Mouse (Mus musculus) heart, embryonic 16.5 days (tissue): ENCODE data around the gene Pou2f2. TPM values are rescaled to one million over a fixed set of nuclear protein-coding genes. Genes with fewer than 3 reads are reported as not detected.
A peak's percentile ranks its signal among the peaks of the same experiment; 100 is the strongest.

ENCODE experiments used
- ATAC-seq: fragments of 200-750 bp; cut with Nextera tagmentation; replicated peaks from 2 replicates; pipeline ENCODE4 v1.8.0; 2017; ENCODE audit warnings: moderate number of reproducible peaks; ENCODE audit not compliant: insufficient read depth, low FRiP score; ENCODE audit errors: extremely low read depth
- H3K27ac ChIP-seq: fragments of 300-500 bp; sonication (generic); 2 replicates; pipeline ENCODE4 v1.5.1; 2014; ENCODE audit warnings: mild to moderate bottlenecking, low read length, control low read depth, moderate library complexity
- H3K27me3 ChIP-seq: fragments of 300-500 bp; sonication (generic); 2 replicates; pipeline ENCODE4 v1.6.1; 2014; ENCODE audit warnings: low read length, mixed read lengths; ENCODE audit not compliant: control insufficient read depth, insufficient read depth
- H3K36me3 ChIP-seq: fragments of 300-500 bp; sonication (generic); 2 replicates; pipeline ENCODE4 v1.6.1; 2014; ENCODE audit not compliant: control insufficient read depth, insufficient read depth
- H3K4me1 ChIP-seq: fragments of 300-500 bp; sonication (generic); 2 replicates; pipeline ENCODE4 v1.6.1; 2014; ENCODE audit warnings: low read length, mixed read lengths; ENCODE audit not compliant: control insufficient read depth, insufficient read depth
- H3K4me2 ChIP-seq: fragments of 300-500 bp; sonication (generic); 2 replicates; pipeline ENCODE4 v1.6.1; 2014; ENCODE audit warnings: low read depth, mild to moderate bottlenecking, control low read depth, low read length
- H3K4me3 ChIP-seq: fragments of 300-500 bp; sonication (generic); 2 replicates; pipeline ENCODE4 v1.5.1; 2014; ENCODE audit warnings: mild to moderate bottlenecking, control low read depth, low read length
- H3K9ac ChIP-seq: fragments of 300-500 bp; sonication (generic); 2 replicates; pipeline ENCODE4 v1.6.1; 2014; ENCODE audit warnings: low read length, control low read depth
- H3K9me3 ChIP-seq: fragments of 300-500 bp; sonication (generic); replicated peaks from 2 replicates; pipeline ENCODE4 v1.6.1; 2016; ENCODE audit warnings: low read length; ENCODE audit not compliant: control insufficient read depth
- WGBS: fragments of 180-500 bp; shearing (Covaris S2); extraction: QIAGEN DNeasy Blood & Tissue Kit; methylation state at CpG from one replicate; pipeline ENCODE4 v1.1.7; 2014; 5-methylcytosine and 5-hydroxymethylcytosine counted together
- polyA plus RNA-seq: library from polyadenylated mRNA; unstranded; fragments of >200 nt; fragmentation: Nextera tagmentation; extraction: Ambion mirVana; gene quantifications from 2 replicates; pipeline ENCODE4 v1.2.1, GENCODE M21; 2015

The Pou2f2 gene
- polyA plus RNA-seq, 1 experiment from 2014 or later: 0.58 TPM

DNA sequence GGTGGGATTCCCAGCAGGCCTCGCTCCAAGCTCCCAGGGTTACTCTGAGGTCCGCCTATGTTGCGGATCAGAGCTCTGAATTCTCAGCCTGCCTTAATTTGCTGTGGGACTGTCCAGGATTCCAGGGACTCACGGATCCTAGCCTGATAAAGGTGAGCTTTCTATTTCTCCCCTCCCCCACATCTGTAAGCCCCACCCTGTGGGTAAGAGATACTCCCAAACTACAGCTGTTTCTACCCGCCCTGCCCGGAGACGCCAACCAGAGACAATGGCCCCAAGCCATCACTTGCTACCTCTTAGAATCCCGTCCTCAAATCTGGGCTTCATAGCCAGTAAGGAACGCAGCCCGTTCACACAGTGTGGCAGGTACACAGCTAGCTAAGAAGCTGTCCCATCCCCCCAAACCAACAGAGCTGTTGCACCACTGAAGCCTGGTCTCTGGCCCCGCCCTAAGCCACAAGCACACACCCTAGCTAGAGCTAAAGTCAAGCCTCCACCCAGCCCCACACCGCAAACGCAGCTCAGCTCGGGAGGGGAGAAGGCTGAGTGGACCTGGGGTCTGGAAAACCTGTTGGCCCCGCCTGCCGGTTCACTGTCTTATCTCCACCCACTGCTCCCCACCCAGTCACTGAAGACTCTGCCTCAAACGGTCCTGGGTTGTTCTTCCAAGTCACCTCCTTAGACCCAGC lies 23.9 kb downstream of the Pou2f2 start:
- Histone ChIP-seq H3K4me2 (peak overlapping the region; percentile 19; the same call in 1 of the 2 replicates), H3K4me1 (no peaks in the 10 kb centered on the region), H3K9ac (no peak overlapping the region), H3K36me3 (no peaks in the 10 kb centered on the region), H3K4me3 (no peak overlapping the region), H3K27ac (no peak overlapping the region), H3K27me3 (peaks cover 31% of the 10 kb centered on the region), H3K9me3 (no peaks in the 10 kb centered on the region)
- WGBS: 9% methylated on average over 17 of the region's 17 CpGs
- no peak for ATAC-seq

DNA sequence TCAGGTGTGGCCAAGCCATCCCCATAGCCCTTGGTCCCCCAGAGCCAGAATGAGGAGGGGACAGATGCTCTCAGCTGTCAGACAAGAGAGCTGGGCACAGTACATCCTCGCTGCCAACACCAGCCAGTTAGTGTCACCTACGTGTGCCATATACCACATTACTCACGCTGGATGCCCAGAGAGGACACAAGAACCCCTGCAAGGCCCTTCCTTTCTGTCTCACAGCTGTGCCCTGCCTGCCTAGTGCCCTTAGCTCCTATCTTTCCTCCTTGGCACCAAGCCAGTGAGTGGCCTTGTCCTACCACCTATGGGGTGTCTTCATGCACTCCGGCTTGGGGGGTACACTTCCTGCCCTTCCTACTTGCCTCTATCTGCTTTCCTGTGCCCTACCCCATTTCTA lies 24.9 kb downstream of the Pou2f2 start:
- no peaks in the 10 kb centered on the region for H3K4me1 ChIP-seq
- 63% methylated on average over 4 of the region's 4 CpGs for WGBS

DNA sequence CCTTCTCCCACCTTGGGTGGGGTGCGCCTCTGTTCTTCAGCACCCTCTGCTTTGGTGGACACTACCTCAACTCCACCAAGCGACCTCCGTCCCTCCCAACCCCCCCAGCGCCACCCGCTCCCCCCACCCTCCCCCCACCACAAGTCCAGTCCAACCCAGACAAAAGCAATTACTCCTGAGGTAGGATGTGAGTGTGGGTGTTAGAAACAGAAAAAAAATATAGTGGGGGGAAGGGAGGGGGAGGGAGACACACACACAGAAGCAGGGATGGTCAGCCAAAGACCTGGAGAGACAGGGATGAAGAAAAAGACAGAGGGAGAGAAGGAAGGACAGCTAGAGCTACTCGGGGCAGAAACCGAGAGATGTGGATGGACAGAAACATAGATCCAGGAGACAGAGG lies 25.7 kb downstream of the Pou2f2 start:
- Histone ChIP-seq H3K4me1 (no peaks in the 10 kb centered on the region), H3K4me3 (no peak overlapping the region), H3K9ac (no peak overlapping the region), H3K36me3 (no peaks in the 10 kb centered on the region), H3K9me3 (no peaks in the 10 kb centered on the region), H3K4me2 (no peak overlapping the region), H3K27ac (no peak overlapping the region), H3K27me3 (peaks cover 45% of the 10 kb centered on the region)
- no peak for ATAC-seq
- WGBS: 50% methylated on average over 7 of the region's 7 CpGs

More for the DNA sequence above, 24.9 kb downstream of the Pou2f2 start:
- Histone ChIP-seq H3K9ac (no peak overlapping the region), H3K4me3 (no peak overlapping the region), H3K4me2 (no peak overlapping the region), H3K9me3 (no peaks in the 10 kb centered on the region), H3K27me3 (peaks cover 39% of the 10 kb centered on the region), H3K36me3 (no peaks in the 10 kb centered on the region), H3K27ac (no peak overlapping the region)
- ATAC-seq: no peak

DNA sequence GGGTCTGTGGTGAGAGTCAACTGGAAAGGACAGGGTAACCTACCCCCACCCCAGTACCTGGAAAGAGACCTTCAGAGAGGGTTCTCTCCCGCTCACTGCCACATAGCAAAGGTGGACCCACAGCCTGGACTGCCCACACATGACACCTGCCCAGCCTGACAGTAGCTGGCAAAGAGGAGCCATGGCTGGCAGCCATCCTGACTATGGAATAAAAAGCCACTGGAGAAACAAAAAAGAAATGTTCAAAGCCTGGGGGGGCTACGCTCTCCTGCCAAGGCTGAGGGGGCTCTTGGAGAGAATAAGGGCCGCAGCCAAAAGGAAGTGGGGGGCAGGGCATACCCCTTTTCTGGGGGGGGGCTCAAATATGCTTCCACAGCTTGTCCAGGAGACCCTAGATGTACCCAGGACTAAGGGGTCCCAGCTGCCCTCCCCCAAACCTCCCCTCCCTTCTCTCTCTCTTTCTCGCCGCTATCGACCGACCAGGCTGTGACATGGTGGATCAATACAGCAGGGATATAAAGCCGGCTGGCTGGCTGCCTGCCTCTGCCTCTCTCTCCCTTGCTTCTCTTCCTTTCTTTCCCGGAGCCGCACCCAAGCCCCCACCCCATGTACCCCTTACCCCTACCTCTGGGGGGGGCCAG lies 27.5 kb downstream of the Pou2f2 start:
- Histone ChIP-seq H3K4me3 (no peak overlapping the region), H3K4me2 (no peak overlapping the region), H3K27ac (no peak overlapping the region), H3K27me3 (peaks cover 56% of the 10 kb centered on the region), H3K4me1 (no peaks in the 10 kb centered on the region), H3K9ac (no peak overlapping the region), H3K9me3 (no peaks in the 10 kb centered on the region), H3K36me3 (no peaks in the 10 kb centered on the region)
- WGBS: 46% methylated on average over 10 of the region's 10 CpGs
- no peak for ATAC-seq

DNA sequence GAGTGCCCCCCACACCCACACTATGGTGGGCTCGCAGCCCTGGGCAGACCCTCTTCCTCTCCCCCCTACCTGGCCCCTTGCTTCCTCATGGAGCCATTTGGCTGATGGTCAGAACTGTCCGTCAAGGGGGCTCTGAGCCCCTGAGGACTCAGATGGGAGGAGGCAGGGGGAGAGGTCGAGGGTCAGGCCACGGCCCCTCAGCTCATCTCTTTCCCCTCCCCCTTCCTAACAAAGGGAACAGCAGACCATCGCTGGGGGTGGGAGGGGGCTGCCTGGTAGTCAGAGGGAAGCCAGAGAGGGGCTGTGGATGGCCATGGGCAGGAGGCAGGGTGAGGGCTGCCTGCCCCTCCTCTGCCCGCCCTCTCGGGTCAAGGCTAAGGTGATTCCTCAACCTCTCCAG lies 28.5 kb downstream of the Pou2f2 start:
- H3K9ac ChIP-seq: no peak overlapping the region
- WGBS: 2% methylated on average over 7 of the region's 7 CpGs
- H3K27ac ChIP-seq: no peak overlapping the region

DNA sequence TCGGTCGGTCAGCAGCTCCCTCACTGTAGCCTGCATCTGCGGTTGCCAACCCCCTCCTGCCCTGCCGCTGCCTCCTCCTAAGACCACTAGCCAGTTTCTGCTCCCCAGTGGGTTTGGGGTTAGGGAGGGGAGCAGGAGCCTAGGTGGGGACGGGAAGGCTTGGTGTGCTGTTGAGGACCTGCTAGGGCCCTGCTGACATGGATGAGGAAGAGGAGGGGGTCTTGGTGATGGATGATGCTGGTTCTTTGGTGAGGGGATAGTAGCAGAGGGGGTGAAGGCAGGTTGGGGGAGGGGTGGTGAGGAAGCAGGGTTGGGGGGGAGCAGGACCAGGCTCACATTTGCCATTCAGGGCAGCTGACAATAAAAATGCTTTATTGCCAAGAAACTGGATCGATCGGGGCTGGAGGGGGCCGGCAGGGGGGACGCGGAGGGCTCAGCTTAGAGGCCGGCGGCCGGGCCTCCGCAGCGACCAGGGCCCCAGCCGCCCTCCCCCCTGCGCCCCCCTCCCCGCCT lies 29.3 kb downstream of the Pou2f2 start:
- Histone ChIP-seq H3K27me3 (peaks cover 47% of the 10 kb centered on the region), H3K27ac (no peak overlapping the region), H3K4me1 (no peaks in the 10 kb centered on the region), H3K36me3 (no peaks in the 10 kb centered on the region), H3K9me3 (no peaks in the 10 kb centered on the region), H3K9ac (no peak overlapping the region), H3K4me2 (no peak overlapping the region), H3K4me3 (no peak overlapping the region)
- no peak for ATAC-seq
- 4% methylated on average over 16 of the region's 18 CpGs for WGBS

More for the DNA sequence above, 28.5 kb downstream of the Pou2f2 start:
- Histone ChIP-seq H3K4me1 (no peaks in the 10 kb centered on the region), H3K9me3 (no peaks in the 10 kb centered on the region), H3K4me2 (no peak overlapping the region), H3K4me3 (no peak overlapping the region), H3K36me3 (no peaks in the 10 kb centered on the region), H3K27me3 (peaks cover 54% of the 10 kb centered on the region)
- no peak for ATAC-seq

DNA sequence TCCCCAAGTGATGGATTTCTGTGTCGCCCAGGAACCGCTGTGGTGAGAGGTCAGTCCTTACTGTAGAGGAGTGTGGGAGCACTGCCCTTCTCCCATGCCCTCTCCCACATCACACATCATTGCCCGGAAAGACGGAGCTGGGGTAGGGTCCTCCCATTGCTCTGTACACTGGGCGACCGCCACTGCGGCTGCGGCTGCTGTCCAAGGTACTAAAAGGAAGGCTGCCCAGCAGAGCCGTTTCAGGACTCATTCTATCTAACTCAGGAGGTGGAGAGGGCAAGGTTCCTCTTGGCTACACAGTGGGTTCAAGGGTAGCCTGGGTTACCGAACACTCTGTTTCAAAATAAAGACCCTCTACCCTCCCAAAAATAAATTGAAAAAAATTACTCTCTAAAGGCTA lies 33.6 kb downstream of the Pou2f2 start:
- Histone ChIP-seq H3K27ac (no peak overlapping the region), H3K9me3 (no peaks in the 10 kb centered on the region), H3K27me3 (peaks cover 29% of the 10 kb centered on the region), H3K4me1 (no peaks in the 10 kb centered on the region), H3K4me3 (no peak overlapping the region), H3K4me2 (no peak overlapping the region), H3K36me3 (no peaks in the 10 kb centered on the region), H3K9ac (no peak overlapping the region)
- ATAC-seq: no peak
- WGBS: 10% methylated on average over 10 of the region's 10 CpGs

DNA sequence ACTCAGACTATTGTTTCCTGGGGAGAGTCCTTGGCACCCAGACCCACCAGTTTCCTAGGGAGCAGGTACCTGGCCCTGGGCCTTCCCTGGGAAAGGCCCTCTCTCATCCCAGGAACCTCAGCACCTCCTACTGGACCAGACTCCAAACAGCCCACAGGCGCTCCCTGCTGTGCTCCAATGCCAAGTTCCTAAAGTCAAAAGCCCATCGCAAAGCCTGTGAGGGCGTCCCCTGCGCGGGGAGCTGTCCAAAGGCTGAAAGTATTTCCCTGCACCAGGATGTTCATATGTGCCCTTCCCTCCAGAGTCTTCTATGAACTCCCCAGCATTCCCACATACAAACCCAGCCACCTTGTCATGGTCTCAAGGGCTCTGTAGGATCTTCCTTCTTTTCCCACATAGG lies 37.8 kb downstream of the Pou2f2 start:
- no peaks in the 10 kb centered on the region for H3K36me3 ChIP-seq
- H3K27me3 ChIP-seq: no peaks in the 10 kb centered on the region
- H3K27ac ChIP-seq: no peak overlapping the region
- no peak overlapping the region for H3K4me2 ChIP-seq
- 0% methylated on average over 5 of the region's 5 CpGs for WGBS
- no peak overlapping the region for H3K9ac ChIP-seq
- H3K4me1 ChIP-seq: no peaks in the 10 kb centered on the region
- no peak overlapping the region for H3K4me3 ChIP-seq
- peak; percentile 37 for ATAC-seq
- H3K9me3 ChIP-seq: no peaks in the 10 kb centered on the region

DNA sequence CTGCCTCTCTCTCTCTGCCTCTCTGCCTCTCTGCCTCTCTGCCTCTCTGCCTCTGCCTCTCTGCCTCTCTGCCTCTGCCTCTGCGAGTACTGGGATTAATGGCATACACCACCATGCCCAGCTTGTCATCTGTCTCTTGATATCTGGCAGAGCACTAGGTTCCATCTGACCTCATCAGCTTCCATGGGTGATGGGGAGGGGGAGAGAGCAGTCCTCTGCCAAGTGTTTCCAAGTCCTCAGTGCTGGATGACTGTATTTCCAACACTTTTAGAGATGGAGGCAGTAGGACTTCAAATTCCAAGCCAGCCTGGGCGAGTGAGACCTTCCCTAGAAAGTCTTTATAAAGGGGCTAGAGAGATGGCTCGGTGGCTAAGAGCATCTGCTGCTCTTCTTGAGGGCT lies 42.0 kb downstream of the Pou2f2 start:
- Histone ChIP-seq H3K27me3 (peaks cover 36% of the 10 kb centered on the region), H3K9me3 (peaks cover 5% of the 10 kb centered on the region), H3K36me3 (no peaks in the 10 kb centered on the region), H3K4me3 (no peak overlapping the region), H3K4me2 (no peak overlapping the region), H3K27ac (no peak overlapping the region), H3K4me1 (no peaks in the 10 kb centered on the region), H3K9ac (no peak overlapping the region)
- 33% methylated on average over 3 of the region's 3 CpGs for WGBS
- ATAC-seq: no peak
